Mouse (Mus musculus): ENCODE data around the gene Ilf3.
"Not testable (repeated sequence)": the region's sequence is repeated elsewhere in the genome, so short reads cannot be mapped to it uniquely, and the experiment has no call there.

Ilf3 gene

DNA sequence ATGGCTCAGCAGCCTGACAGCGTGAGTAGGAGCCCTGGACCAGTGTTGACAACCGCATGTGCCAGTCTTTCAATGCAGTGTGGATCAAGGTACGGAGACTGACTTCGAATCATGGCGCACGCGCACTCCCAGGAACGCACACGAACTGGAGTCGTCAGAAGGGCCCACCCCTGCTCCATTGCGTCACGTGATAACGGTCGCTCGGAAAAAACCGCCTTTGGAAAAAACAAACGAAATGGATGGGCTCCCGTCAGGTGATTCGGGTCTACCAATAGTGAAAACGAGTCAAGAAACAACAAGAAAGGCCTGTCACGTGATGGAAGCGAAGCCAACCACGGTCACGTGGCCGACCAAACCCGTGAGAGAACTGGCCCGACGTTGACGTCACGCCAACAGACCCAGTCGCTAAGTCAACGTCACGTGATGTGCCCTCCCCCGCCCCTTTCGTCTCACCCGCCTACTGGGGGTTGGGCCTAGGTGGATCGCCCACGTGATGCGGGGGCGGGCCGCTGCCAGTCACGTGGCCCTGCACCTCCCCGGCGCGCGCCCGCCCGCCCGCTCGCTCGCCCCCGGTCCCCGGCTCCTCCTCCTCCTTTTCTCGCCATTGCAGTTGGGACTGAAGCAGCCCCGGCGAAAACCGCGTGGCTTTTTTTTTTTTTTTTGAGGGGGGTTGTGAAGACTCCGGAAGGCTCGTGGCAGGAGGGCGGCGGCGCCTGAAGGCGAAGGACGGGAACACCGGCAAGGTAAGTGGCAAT is at the start of gene Ilf3:
Gene Ilf3 (plus strand): TSS at position 515 of the 755 bp plus-strand sequence.
- DNase-seq (ENCODE audit: low read depth, low spot score), result peak; percentile 100

DNA sequence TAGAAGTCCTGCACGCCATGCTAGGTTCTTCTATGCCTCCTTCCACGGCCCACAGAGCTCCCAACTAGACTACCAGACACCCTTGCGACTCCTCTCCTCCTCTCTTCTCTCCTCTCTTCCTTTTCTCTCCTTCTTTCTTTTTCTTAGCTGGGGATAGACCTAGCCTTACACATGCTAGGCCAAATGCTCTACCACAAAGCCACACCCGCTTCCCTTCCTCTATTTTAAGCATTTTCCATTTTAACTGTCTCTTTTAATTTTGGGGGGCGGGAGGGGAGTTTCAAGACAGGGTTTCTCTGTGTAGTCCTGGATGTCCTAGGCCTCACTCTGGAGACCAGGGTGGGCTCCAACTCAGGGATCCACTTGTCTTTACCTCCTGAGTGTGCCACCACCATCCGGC is 48.9 kb upstream of the Ilf3 start:
- DNase-seq (ENCODE audit: low read depth, low spot score), result no peak

DNA sequence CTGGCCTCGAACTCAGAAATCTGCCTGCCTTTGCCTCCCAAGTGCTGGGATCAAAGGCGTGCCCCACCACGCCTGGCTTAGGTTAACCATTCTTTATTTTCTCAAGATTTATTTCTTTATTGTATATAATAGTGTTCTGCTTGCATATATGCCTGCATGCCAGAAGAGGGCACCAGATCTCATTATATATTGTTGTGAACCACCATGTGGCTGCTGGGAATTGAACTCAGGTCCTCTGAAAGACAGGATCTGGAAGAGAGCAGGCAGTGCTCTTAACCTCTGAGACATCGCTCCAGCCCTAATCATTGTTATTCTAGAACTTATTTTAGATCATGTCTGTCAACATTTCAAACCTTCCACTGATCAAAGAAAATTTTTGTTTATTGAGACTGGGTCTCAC is 48.2 kb upstream of the Ilf3 start:
- DNase-seq (ENCODE audit: low read depth, low spot score), result peak; percentile 46

DNA sequence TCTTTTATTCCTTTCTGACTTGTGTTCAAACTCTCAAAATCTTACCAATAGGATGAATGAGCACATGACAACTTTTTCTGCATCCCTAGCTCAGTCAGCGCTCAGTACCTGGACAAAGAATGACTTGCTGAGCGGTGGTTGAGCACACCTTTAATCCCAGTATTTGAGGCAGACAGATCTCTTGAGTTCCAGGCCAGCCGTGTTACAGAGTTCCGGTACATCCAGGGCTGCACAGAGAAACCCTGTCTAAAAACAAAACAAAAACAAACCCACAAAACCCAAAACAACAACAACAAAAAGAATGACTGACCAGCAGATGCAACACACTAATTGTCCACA is 47.4 kb upstream of the Ilf3 start:
- no peak for DNase-seq (ENCODE audit: low read depth, low spot score)

DNA sequence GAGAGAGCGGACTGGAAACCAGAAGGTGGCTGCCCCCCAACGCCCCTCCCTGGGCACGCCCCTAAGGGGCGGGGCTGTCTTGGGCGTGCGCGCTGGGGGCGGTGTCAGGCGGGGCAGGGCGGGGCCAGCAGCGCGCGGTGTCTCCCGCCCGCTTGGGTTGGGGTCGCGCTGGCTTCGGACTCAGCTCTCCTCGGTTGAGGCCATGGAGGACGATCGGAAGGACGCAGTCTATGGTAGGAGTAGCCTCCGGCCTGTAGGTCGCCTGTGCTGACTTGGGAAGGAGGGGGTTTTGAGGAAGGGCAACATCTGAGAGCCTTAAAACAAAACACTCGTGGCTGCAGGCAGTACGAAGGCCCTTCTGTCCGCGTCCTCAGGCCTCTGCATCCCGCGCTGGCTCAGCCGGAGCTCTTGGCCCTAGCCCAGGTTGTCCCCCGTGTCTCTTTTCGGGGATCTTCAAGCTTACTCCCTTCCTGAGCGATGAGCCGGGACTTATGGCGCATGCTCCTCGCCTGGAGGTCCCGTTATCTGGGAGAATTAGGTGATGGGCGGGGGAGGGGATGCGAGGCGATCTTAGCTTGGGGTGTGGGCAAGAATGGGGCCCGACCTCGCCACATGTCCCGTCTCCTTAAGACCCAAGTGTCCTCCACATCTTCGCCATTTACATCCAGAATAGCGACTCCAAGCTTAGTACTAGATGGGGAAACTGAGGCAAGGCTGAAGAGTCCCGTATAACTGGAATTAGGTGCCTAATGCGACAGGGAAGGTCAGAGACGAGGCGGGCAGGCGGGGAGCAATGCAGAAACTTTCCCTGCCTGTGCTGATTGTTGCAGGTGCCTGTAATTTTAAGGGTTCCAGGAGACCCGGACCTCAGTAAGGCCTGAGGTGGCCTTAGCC is 46.8 kb upstream of the Ilf3 start, which contains the start of gene Slc44a2:
Gene Slc44a2 (plus strand): TSS at position 80 of the 894 bp plus-strand sequence.
- DNase-seq (ENCODE audit: low read depth, low spot score), result peak; percentile 83

DNA sequence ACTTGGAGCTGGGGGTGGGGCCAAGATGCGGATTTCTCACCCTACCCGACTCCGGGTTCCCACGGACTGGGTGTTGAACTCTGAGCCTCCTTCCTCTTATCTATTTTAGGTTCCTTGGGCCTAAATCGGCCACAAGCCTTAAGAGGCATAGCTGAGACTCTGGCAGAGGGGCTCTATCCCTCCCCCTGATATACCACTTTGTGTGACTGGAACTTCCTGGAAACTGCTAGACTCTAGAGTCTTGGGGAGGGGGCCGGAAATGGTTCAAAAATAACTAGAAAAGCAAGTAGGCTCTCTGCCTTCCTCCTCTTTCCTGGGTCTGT is 46.2 kb upstream of the Ilf3 start:
- DNase-seq (ENCODE audit: low read depth, low spot score), result peak; percentile 61

DNA sequence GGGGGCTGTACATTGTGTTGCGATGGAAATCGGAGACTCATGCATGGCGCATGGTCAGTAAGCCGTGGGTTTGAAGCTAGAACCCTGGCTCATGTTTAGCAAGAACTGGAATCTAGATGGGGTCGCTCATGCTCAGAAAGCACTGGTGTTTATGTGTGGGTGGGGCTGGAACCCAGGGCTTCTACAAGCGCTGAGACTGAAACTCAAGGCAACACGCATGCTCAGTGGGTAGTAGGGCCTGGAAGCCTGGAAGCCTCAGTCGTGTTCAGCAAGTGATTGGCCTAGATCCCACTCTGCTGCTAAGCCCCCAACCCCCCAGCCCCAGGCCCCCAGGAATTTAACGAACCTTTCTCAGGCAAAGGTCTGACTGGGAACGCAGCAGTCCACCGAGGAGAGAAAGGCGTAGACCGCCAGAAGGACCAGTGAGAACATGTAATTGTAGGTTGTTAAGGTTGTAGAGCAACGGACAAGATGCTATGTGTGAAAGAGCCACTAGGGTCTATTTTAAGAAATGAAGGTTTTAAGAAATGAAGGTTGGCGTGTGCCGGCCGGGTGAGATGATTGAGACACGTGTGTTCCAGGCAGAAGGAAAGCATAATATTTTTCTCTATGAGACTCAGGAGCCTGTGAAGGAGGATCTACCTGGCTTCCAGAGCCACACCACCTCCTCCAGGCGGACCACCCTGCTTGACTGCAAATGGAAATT is 45.3 kb upstream of the Ilf3 start:
- DNase-seq (ENCODE audit: low read depth, low spot score), result peak; percentile 52

DNA sequence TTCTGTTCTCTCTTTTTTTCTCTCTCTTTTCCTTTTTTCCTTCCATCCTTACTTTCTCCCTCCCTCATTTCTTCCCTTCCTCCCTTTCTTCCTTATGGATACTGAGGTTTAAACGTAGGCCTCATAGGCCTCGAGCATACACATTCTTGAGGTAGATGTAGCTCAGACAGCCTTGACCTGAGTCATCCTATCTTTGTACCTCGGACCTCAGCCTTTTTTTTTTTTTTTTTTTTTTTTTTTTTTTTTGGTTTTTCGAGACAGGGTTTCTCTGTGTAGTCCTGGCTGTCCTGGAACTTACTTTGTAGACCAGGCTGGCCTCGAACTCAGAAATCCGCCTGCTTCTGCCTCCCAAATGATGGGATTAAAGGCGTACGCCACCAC is 44.8 kb upstream of the Ilf3 start:
- not testable (repeated sequence) for DNase-seq (ENCODE audit: low read depth, low spot score)

DNA sequence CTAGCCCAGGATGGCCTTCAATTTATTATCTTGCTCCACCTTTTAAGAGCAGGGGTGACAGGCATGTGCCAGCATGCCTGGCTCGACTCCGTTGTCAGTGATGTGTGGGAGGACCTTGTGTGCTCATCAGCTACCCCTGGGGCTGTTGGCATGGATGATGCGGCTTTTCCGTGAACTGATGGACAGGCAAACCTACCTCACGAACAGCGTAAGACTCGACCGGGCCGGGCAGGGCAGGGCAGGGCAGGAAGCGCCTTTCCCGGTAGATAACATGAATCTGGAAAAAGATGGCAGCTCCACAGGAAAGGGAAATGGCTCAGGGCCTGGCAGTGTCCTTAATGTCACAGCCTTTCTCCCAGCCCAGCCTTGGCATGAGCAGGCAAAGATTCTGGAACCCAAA is 43.4 kb upstream of the Ilf3 start:
- no peak for DNase-seq (ENCODE audit: low read depth, low spot score)

DNA sequence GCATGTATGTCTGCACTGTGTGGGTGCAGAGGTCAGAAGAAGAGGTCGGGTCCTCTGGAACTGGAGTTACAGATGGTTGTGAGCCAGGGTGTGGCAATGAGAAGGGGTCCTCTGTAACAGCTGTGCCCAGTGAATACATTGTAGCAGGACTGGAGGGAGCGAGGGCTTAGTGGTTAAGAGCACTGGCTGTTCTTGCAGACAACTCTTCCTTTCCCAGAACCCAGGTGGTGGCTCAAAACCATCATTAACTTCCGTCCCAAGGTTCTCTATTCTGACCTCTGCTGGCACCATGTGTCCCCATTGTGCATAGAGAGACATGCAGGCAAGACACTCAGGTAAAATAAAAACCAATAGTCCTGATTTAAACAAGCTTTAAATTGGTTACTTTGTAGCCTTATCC is 40.1 kb upstream of the Ilf3 start:
- DNase-seq (ENCODE audit: low read depth, low spot score), result no peak

DNA sequence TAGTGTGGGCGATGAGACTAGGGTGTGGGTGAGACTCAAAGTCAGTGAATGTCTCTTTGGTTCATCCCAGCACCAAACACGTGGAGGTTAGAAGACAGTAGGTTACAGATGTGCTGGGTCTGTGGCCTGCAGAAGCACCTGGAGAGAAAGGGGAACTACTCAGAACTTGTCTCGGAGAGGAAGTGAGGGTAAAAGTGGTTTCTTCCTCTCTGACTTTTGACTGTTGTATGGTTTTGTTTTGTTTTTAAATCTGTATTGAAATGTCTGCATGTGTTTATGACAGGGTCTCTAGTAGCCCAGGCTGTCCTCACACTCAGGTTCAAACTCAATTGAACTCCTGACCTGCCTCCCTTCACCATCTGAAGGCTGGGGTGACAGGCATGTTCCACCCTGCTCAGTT is 39.6 kb upstream of the Ilf3 start:
- no peak for DNase-seq (ENCODE audit: low read depth, low spot score)

DNA sequence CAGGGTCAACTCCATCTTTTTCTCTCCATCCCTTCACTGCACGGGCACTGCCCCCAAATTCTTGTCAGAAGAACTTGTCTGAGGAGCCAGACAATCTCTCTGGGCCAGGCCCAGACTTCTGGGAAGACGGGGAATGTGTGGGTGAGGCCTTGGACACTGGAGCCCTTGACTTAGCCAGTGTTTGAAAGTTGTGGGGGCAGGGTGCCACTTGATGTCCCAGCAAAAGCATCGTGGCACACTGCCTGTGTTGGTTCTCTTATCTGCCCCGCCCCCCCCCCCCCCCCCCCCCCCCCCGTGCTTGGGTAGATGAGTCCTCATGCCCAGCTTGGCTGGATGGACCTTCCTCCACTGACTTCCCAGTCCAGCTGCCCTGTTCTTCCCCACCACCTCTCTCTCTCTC is 38.6 kb upstream of the Ilf3 start:
- no peak for DNase-seq (ENCODE audit: low read depth, low spot score)

DNA sequence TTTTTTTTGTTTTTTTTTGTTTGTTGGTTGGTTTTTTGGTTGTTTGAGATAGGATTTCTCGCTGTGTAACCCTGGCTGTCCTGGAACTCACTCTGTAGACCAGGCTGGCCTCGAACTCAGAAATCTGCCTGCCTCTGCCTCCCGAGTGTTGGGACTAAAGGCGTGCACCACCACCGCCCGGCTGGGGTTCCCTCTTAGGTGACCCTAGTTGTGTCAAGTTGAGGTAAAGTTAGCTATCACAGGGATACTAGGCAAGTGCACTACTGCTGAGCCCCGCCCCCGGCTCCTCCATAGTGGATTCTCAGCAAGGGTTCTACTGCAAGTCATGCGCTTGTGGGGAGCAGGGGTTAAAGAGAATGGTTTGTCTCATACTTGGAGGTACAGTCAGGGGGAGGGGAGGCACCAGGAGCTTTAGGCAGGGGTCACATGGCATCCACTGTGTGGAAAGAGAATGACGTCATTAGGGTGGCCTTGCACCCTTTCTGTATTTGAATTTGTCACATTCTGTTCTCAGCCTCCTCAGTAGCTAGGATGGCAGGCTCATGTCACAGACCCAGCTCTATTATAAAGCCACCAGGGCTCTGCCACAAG is 37.9 kb upstream of the Ilf3 start:
- no peak for DNase-seq (ENCODE audit: low read depth, low spot score)

DNA sequence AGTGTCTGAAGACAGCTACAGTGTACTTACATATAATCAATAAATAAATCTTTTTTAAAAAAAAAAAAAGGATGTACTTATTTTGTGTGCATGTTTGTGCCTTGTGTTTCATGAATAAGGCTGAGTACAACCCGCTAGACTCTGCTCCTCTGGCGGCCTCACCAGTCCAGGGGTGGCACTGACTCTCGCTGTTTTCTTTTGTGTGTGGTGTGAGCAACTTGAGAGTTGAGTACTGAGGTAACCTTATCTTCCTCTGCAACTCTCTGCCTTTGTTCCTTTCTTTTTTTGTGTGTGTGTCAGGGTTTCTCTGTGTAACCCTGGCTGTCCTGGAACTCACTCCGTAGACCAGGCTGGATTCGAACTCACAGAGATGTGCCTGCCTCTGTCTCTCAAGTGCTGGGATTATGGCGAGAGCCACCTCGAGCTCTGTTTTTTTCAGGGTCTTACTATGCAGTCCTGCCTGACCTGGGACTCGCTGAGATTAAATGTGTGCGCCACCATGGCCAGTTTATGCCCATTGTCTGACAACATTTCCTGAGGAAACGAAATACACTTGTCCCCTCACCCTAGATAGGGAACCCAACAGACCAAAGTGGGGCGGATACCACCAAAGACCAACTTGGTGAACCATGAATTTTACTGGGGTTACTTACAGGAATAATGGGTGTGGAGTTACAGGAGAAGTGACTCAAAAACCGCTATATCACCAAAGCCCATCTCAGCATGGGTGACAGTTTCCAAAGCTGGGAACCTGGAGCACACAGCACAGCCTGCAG is 36.1 kb upstream of the Ilf3 start:
- DNase-seq (ENCODE audit: low read depth, low spot score), result no peak

DNA sequence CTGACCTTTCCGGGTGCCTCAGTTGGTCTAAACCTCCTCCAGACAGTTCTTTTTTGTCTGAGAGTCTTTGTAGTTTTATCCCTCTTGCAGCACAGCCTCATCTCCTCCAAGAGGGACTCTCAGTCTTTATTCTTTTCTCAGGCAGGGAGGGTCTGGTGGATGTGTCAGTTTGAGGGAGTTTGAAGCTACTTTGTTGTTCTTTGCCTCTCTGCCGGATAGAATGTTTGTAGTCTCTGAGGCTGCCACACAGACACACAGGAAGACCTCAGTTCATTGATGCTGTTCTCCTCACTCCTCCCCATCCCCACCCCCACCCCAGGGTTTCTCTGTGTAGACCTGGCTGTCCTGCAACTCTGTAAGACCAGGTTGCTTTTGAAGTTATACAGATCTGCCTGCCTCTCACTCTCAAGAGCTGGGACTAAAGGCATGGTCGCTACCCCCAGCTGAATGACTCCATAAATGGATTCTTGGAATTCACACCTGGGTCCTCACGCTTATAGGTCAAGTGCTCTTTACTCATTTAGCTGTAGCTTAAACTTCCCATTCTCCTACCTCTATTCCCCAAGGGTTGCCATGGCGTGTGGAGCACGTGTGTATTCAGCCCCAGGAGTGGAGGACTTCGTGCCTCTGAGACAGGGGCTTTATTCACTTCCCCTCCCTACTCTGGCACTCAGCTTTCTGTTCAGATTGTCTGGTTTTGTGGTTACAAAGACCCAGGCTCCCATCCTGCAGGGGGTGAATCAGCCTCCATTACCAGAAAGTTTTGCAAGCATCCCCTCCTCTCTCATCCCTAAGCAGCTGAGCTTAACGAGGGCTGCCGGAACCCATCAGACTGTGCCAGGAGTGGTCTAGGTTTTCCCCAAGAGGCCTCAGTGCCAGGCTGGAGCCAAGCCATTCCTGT is 35.3 kb upstream of the Ilf3 start:
- DNase-seq (ENCODE audit: low read depth, low spot score), result no peak

DNA sequence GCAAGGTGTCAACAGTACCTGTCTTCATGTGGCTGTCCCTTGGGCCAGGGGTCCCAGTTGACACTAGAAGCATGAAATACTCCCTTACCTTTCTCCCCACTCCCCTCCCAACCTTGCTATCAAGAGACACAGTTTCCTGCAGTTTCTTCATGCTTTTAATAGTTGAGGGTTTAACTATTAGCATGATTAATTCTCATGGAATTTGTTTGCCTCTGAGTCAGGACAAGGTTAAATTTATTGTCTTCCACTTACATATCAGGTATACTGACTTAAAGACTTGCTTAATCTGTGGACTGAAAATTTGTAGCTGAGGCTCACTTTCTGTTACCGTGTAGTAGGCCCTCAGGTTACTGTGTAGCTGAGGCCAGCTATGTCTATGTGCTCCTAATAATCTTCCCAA is 34.1 kb upstream of the Ilf3 start:
- no peak for DNase-seq (ENCODE audit: low read depth, low spot score)

DNA sequence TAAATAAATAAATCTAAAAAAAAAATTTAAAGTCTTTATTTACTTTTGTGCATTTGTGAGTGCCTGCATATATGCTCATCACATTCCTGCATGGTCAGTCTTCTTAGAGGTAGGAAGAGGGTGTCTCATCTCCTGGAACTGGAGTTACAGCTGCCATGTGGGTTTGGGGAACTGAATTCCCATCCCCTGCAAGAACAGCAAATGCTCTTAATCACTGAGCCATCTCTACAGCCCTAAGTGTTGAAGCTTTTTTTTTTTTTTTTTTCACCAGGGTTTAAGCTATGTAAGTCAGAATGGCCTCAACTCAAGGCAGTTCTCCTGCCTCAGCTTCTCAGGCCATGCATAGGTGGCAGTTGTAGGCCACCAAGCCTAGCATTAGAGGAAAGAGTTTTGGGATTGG is 32.9 kb upstream of the Ilf3 start:
- DNase-seq (ENCODE audit: low read depth, low spot score), result no peak

DNA sequence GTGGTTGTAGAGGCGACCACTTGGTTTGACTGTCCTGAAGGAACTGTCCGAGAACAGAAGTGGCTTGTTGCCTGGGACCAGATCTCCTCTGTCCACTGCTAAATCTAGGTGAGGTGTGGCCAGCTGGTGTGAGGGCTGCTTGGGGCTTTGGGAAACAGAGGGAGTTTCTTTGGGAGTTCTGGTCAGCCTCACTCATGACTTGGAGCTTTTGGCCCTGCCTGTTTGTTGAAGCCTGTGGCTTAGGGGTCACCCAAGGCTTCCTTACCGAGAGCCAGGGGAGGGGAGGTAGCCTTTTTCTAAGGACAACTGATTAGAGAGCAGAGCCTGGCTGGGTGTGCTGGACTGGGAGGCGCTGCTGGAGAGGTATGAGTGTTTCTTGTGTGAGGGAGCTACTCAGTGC is 32.3 kb upstream of the Ilf3 start:
- DNase-seq (ENCODE audit: low read depth, low spot score), result no peak

DNA sequence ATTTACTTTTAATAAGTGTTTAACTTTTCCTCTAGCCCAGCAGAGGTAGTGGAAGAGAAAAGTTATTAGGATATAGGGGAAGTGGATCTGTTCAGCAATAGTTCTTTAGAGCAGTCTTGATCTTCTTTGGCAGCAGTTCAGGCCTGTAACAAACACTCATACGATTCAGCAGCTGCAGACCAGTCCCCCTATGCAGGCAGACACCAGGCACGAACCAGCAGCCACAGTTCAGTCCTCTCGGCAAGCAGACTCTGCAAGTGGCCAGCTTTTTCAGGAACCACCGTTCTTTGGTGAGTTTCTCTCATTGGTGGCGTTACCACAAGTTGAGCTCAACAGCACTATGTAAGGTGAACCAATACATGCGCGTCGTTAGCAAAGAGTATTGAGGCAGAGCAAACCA is 31.2 kb upstream of the Ilf3 start:
- DNase-seq (ENCODE audit: low read depth, low spot score), result no peak

DNA sequence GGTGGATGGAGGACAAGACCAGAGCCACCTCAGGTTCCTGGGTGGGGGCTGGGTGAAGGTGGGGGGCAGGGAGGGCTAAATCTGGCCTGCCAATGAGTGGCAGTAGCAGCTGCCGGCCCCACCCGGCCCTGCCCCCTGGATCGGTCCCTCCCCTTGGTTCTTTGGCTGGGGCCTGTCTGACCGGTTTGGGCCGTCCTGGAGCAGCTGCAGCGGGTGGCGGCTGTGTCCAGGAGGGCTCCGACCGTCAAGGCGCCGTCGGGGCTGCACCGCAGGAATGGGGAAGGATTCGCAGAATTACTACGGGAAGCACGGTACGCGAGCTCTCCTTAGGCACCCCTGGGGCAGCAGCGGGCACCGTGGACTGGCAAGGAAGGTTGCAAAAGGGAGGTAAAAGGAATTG is 30.0 kb upstream of the Ilf3 start:
- DNase-seq (ENCODE audit: low read depth, low spot score), result peak; percentile 60
